Mouse (Mus musculus): Measurements from ENCODE around the gene Col1a1. TPM values are rescaled to one million over a fixed set of nuclear protein-coding genes. Genes with fewer than 3 reads are reported as not detected.
A peak's percentile ranks its signal among the peaks of the same experiment; 100 is the strongest.

The Col1a1 gene
- polyA plus RNA-seq, 1 experiment from 2014 or later, result 104 TPM

DNA sequence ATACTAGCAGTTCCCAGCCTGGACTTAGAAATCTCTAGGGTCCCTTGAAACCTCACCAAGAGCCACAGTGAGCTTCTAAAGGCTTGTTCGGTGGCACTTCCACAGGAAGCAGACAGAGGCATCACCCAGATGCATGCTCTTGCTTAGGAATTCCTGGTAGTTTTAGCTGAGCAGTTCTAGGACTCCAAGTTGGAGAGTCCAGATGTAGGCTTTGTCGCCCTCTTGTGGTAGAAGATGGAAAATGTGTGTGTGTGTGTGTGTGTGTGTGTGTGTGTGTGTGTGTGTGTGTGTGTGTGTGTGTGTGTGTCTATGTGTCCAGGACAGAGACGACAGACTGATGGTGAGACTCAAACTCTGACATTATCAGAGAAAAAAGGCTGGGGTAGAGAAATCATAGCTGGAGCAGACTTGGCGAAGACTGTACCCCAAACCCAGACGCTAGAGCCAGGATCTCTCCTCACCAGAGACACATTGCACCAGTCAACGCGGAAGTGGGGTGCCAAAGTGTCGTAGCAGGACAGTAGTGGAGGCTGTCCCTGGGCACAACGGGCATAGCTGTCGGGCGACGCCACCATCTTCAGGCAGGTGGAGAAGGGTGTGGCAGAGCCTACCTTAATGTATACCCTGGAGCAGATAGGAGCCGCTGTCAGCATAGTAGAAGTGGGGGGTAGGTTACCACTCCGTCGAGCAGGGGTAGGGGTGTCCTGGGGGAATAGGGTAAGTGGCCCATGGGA is 34.4 kb downstream of the Col1a1 start:
- peaks cover 4% of the 10 kb centered on the region; the same call in 1 of the 2 replicates for H3K4me1 ChIP-seq
- WGBS, result 61% methylated on average over 15 of the region's 15 CpGs
- peaks cover 16% of the 10 kb centered on the region for H3K27me3 ChIP-seq (ENCODE audit: low read depth, poor library complexity, severe bottlenecking)
- H3K9me3 ChIP-seq (replicated peaks), result no peaks in the 10 kb centered on the region
- no peak overlapping the region for H3K27ac ChIP-seq
- H3K4me3 ChIP-seq, result no peak overlapping the region
- H3K36me3 ChIP-seq, result no peaks in the 10 kb centered on the region
- peak; percentile 72 for DNase-seq (ENCODE audit: low spot score)

GRCm38 (mm10) chr11:94971895-94972615 is 36.0 kb downstream of the Col1a1 start:
- no peak for DNase-seq (ENCODE audit: low spot score)
- no peaks in the 10 kb centered on the region for H3K9me3 ChIP-seq (replicated peaks)
- H3K27me3 ChIP-seq (ENCODE audit: low read depth, poor library complexity, severe bottlenecking), result peaks cover 16% of the 10 kb centered on the region
- H3K4me1 ChIP-seq, result peaks cover 4% of the 10 kb centered on the region; the same call in 1 of the 2 replicates
- 68% methylated on average over 16 of the region's 16 CpGs for WGBS
- no peak overlapping the region for H3K4me3 ChIP-seq
- no peaks in the 10 kb centered on the region for H3K36me3 ChIP-seq
- H3K27ac ChIP-seq, result no peak overlapping the region

DNA sequence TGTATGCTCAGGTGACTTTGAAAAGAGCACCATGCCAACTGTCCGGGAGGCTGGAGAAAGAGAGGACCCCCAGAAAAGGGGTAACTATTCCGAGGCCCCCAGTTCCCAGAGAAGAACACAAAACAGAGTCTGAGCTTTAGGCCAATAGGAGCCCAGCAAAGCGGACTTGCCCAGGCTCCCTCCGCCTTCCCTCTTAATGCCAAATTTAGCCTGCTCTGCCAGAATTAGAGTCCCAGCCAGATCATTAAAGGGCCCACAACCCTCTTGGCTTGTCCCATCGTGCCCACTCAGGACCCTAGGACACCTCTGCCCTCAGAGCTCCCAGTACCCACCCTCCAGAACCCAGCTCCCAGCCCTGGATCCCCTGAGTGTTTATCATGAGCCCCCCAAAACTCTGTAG is 36.9 kb downstream of the Col1a1 start:
- H3K27me3 ChIP-seq (ENCODE audit: low read depth, poor library complexity, severe bottlenecking), result peaks cover 16% of the 10 kb centered on the region
- no peaks in the 10 kb centered on the region for H3K36me3 ChIP-seq
- 0 out of 2 replicates have a peak, but pooled peaks cover 4% of the 10 kb centered on the region for H3K4me1 ChIP-seq
- H3K9me3 ChIP-seq (replicated peaks), result no peaks in the 10 kb centered on the region
- no peak overlapping the region for H3K27ac ChIP-seq
- WGBS, result 71% methylated on average over 5 of the region's 5 CpGs
- no peak overlapping the region for H3K4me3 ChIP-seq
- DNase-seq (ENCODE audit: low spot score), result no peak

DNA sequence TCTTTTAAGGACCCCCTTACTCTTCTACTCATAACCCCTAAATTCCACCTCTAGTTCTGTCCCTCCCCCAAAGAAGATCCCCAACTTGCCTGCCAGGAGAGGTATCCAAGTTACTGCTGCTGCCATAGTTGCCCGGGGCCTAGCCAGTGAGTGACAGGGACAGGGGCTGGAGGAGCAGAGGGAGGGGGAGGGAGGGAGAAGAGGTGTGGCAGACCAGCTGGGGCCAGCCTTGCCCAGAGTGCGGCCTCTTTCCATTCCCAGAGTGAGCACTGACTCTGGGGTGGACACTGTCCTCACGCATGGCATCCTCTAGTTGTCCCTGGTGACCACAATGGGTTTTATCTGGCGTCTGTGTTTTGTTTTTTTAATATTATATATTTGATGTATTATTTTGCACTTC is 37.3 kb downstream of the Col1a1 start:
- H3K4me1 ChIP-seq, result peaks cover 4% of the 10 kb centered on the region; the same call in 1 of the 2 replicates
- no peaks in the 10 kb centered on the region for H3K36me3 ChIP-seq
- H3K27me3 ChIP-seq (ENCODE audit: low read depth, poor library complexity, severe bottlenecking), result peaks cover 16% of the 10 kb centered on the region
- H3K4me3 ChIP-seq, result no peak overlapping the region
- no peak for DNase-seq (ENCODE audit: low spot score)
- WGBS, result 56% methylated on average over 4 of the region's 4 CpGs
- H3K27ac ChIP-seq, result no peak overlapping the region
- no peaks in the 10 kb centered on the region for H3K9me3 ChIP-seq (replicated peaks)

- peaks cover 16% of the 10 kb centered on the region for H3K27me3 ChIP-seq (ENCODE audit: low read depth, poor library complexity, severe bottlenecking)
- H3K27ac ChIP-seq, result no peak overlapping the region
- no peaks in the 10 kb centered on the region for H3K36me3 ChIP-seq
- no peaks in the 10 kb centered on the region for H3K9me3 ChIP-seq (replicated peaks)
- no peak for DNase-seq (ENCODE audit: low spot score)
- H3K4me3 ChIP-seq, result no peak overlapping the region
- WGBS, result 86% methylated on average over 2 of the region's 2 CpGs
- H3K4me1 ChIP-seq, result peaks cover 17% of the 10 kb centered on the region
These were observed 38.9 kb downstream of the Col1a1 start for GRCm38 (mm10) chr11:94974951-94975350.

- no peak for DNase-seq (ENCODE audit: low spot score)
- no peaks in the 10 kb centered on the region for H3K36me3 ChIP-seq
- H3K9me3 ChIP-seq (replicated peaks), result no peaks in the 10 kb centered on the region
- H3K4me3 ChIP-seq, result no peak within 1 kb of the TSS
- peaks cover 17% of the 10 kb centered on the region for H3K4me1 ChIP-seq
- no peak within 1 kb of the TSS for H3K27ac ChIP-seq
- H3K27me3 ChIP-seq (ENCODE audit: low read depth, poor library complexity, severe bottlenecking), result peaks cover 12% of the 10 kb centered on the region
- 69% methylated on average over 5 of the region's 5 CpGs for WGBS
These were observed 40.2 kb downstream of the Col1a1 start, which contains the start of gene Sgca for GRCm38 (mm10) chr11:94976199-94976598. Sgca (minus strand) TSS chr11:94976327.

DNA sequence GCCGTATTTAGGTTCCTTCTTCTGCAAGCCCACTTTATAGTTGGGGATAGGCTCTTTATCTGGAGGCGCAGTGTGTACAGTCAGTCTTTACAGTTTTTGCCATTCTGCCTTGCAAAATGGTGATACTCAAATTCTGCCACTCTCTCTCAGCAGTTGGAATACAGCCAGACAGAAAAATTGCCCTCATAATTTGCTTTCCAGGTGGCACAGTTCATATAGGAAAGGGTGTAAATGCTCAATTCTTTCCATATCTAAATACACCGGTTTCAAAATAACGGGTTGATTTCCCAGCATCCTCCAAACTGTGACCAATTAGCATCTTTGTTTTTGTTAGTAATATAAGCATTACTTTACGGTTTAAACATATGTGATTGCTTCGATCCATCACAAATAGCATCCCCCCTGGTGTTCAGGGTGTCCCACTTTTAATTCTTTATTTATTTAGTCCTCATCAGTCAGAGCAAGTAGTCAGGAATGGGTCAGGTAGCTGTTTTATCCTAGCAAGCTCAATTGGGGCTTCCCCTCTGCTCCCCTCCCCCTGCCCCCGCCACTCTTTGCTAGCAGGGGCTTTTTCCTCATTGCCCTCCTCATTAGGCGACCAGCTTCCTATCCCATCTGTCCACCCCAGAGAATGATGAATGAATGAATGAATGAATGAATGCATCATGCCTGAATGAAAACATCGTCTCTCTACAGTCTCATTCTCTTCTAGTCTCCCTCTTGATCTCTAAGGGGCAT is 42.3 kb downstream of the Col1a1 start:
- 55% methylated on average over 9 of the region's 9 CpGs for WGBS
- peaks cover 21% of the 10 kb centered on the region for H3K4me1 ChIP-seq
- H3K36me3 ChIP-seq, result no peaks in the 10 kb centered on the region
- H3K4me3 ChIP-seq, result peak overlapping the region; percentile 38
- peak overlapping the region; percentile 83 for H3K27ac ChIP-seq
- no peaks in the 10 kb centered on the region for H3K9me3 ChIP-seq (replicated peaks)
- no peaks in the 10 kb centered on the region for H3K27me3 ChIP-seq (ENCODE audit: low read depth, poor library complexity, severe bottlenecking)
- DNase-seq (ENCODE audit: low spot score), result no peak

- Histone ChIP-seq H3K4me3 (peak overlapping the region; percentile 38), H3K9me3 (replicated peaks) (no peaks in the 10 kb centered on the region), H3K4me1 (peaks cover 21% of the 10 kb centered on the region), H3K27ac (peak overlapping the region; percentile 83), H3K27me3 (ENCODE audit: low read depth, poor library complexity, severe bottlenecking) (no peaks in the 10 kb centered on the region), H3K36me3 (no peaks in the 10 kb centered on the region)
- WGBS, result under 1% methylated on average over 20 of the region's 20 CpGs
- peak; percentile 99 for DNase-seq (ENCODE audit: low spot score)
These were observed 42.9 kb downstream of the Col1a1 start for GRCm38 (mm10) chr11:94978947-94979346.

- H3K27ac ChIP-seq, result peak overlapping the region; percentile 83
- H3K27me3 ChIP-seq (ENCODE audit: low read depth, poor library complexity, severe bottlenecking), result no peaks in the 10 kb centered on the region
- H3K4me1 ChIP-seq, result peaks cover 21% of the 10 kb centered on the region
- WGBS, result 79% methylated on average over 11 of the region's 11 CpGs
- H3K36me3 ChIP-seq, result no peaks in the 10 kb centered on the region
- H3K9me3 ChIP-seq (replicated peaks), result no peaks in the 10 kb centered on the region
- peak overlapping the region; percentile 38 for H3K4me3 ChIP-seq
- no peak for DNase-seq (ENCODE audit: low spot score)
These were observed 43.6 kb downstream of the Col1a1 start for GRCm38 (mm10) chr11:94979462-94980179.

GRCm38 (mm10) chr11:94985140-94985539 is 49.1 kb downstream of the Col1a1 start:
- no peak overlapping the region for H3K27ac ChIP-seq
- DNase-seq (ENCODE audit: low spot score), result no peak
- no peak overlapping the region for H3K4me3 ChIP-seq
- H3K36me3 ChIP-seq, result no peaks in the 10 kb centered on the region
- H3K27me3 ChIP-seq (ENCODE audit: low read depth, poor library complexity, severe bottlenecking), result no peaks in the 10 kb centered on the region
- peaks cover 54% of the 10 kb centered on the region for H3K4me1 ChIP-seq
- 52% methylated on average over 1 of the region's 1 CpGs for WGBS
- H3K9me3 ChIP-seq (replicated peaks), result no peaks in the 10 kb centered on the region

DNA sequence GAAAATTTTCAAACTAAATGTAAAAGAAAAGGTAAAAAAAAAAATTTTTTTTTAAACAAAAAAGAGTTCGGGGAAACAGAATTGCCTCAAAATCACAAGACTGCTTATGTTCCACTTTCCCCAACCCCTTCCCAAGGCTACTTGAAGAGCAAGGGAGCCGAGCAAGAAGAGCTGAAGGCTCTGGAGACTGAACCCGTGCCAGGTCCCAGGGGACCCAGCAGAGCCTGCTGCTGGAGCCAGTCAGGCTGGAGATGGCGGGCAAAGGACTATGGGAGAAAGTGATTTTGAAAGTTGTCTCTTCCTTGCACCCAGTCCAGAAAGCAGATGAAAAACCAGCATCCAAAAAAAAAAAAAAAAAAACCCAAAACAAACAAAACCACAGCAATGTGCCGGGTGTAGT is 49.8 kb downstream of the Col1a1 start:
- WGBS, result 82% methylated on average over 5 of the region's 5 CpGs
- no peak overlapping the region for H3K27ac ChIP-seq
- H3K4me1 ChIP-seq, result peaks cover 61% of the 10 kb centered on the region
- no peak for DNase-seq (ENCODE audit: low spot score)
- no peaks in the 10 kb centered on the region for H3K9me3 ChIP-seq (replicated peaks)
- no peaks in the 10 kb centered on the region for H3K36me3 ChIP-seq
- H3K27me3 ChIP-seq (ENCODE audit: low read depth, poor library complexity, severe bottlenecking), result no peaks in the 10 kb centered on the region
- no peak overlapping the region for H3K4me3 ChIP-seq

DNA sequence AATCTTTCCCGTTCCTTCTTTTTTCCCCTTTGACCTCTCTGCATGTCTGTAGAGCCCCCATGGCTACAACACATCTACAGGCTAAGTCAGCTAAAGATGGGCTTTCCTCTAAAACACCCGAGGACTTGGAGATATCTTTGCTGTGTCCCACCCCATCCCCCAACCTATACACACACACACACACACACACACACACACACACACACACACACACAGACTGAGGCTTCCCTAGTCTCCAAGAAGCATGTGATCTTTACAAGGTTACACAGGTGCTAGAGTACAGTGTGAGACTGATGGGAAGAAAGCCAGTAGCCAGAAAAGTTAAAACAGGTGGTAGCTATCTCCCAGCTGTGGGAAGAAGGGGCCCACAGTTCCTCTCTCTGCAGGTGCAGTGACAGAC is 50.4 kb downstream of the Col1a1 start:
- Histone ChIP-seq H3K27ac (no peak overlapping the region), H3K36me3 (no peaks in the 10 kb centered on the region), H3K9me3 (replicated peaks) (no peaks in the 10 kb centered on the region), H3K4me1 (peaks cover 62% of the 10 kb centered on the region), H3K27me3 (ENCODE audit: low read depth, poor library complexity, severe bottlenecking) (no peaks in the 10 kb centered on the region), H3K4me3 (no peak overlapping the region)
- WGBS, result 75% methylated on average over 2 of the region's 2 CpGs
- DNase-seq (ENCODE audit: low spot score), result no peak
